Mouse (Mus musculus) testis, adult 10 weeks (tissue): Measurements from ENCODE around the gene Zfp473. TPM values are rescaled to one million over a fixed set of nuclear protein-coding genes. Genes with fewer than 3 reads are reported as not detected.

Experiments
- polyA plus RNA-seq: library from polyadenylated mRNA; stranded (reverse); fragments of 350-450 nt; fragmentation: Illumina TruSeq; extraction: RNeasy Lipid Tissue Mini Kit (QIAGEN cat#74804); gene quantifications from one replicate; pipeline ENCODE4 v1.2.3, GENCODE M21; 2014; ENCODE audit warnings: low read depth, low replicate concordance

Zfp473 gene
- 3.0 TPM for polyA plus RNA-seq

GRCm38 (mm10) chr7:44750950-44751349 lies at the start of gene Zfp473:
Gene Zfp473, minus strand, starts transcription at chr7:44751050.

GRCm38 (mm10) chr7:44748101-44749044 lies 2.5 kb downstream of the Zfp473 start, which contains the start of gene Vrk3:
Gene Vrk3, plus strand, starts transcription at chr7:44748413.

GRCm38 (mm10) chr7:44708574-44708973 lies 42.3 kb downstream of the Zfp473 start, which contains the start of gene Izumo2:
Gene Izumo2, plus strand, starts transcription at chr7:44708742.

Other genes with a start within 250 kb of the Zfp473 start
- gene Mybpc2, start 226.4 kb downstream of the Zfp473 start, polyA plus RNA-seq: not detected
- not detected for gene Spib, start 219.0 kb downstream of the Zfp473 start, polyA plus RNA-seq
- gene Pold1, start 202.2 kb downstream of the Zfp473 start, polyA plus RNA-seq: not detected
- 2.3 TPM for gene Nr1h2, start 197.1 kb downstream of the Zfp473 start, polyA plus RNA-seq
- gene Napsa, start 178.7 kb downstream of the Zfp473 start, polyA plus RNA-seq: not detected
- gene Kcnc3, start 160.4 kb downstream of the Zfp473 start, polyA plus RNA-seq: 0.08 TPM
- 0.07 TPM for gene Myh14, start 80.2 kb downstream of the Zfp473 start, polyA plus RNA-seq
- 343 TPM for gene Izumo2, start 42.3 kb downstream of the Zfp473 start, polyA plus RNA-seq
- 27.7 TPM for gene Vrk3, start 2.6 kb downstream of the Zfp473 start, polyA plus RNA-seq
- 15.5 TPM for gene Nup62, start 65.0 kb upstream of the Zfp473 start, polyA plus RNA-seq
- 11.4 TPM for gene Il4i1, start 65.3 kb upstream of the Zfp473 start, polyA plus RNA-seq
- gene Atf5, start 65.6 kb upstream of the Zfp473 start, polyA plus RNA-seq: 3.0 TPM
- 1.2 TPM for gene Akt1s1, start 97.9 kb upstream of the Zfp473 start, polyA plus RNA-seq
- 0.98 TPM for gene Tbc1d17, start 98.0 kb upstream of the Zfp473 start, polyA plus RNA-seq
- gene Pnkp, start 106.1 kb upstream of the Zfp473 start, polyA plus RNA-seq: 0.71 TPM
- gene Ptov1, start 118.7 kb upstream of the Zfp473 start, polyA plus RNA-seq: 0.32 TPM
- 2.0 TPM for gene Med25, start 141.7 kb upstream of the Zfp473 start, polyA plus RNA-seq
- gene Fuz, start 145.0 kb upstream of the Zfp473 start, polyA plus RNA-seq: 9.9 TPM
- 104 TPM for gene Ap2a1, start 178.4 kb upstream of the Zfp473 start, polyA plus RNA-seq
- gene Tsks, start 192.2 kb upstream of the Zfp473 start, polyA plus RNA-seq: 11.2 TPM
- 9.3 TPM for gene Cpt1c, start 223.8 kb upstream of the Zfp473 start, polyA plus RNA-seq
- gene Prmt1, start 235.5 kb upstream of the Zfp473 start, polyA plus RNA-seq: 8.0 TPM
- 18.4 TPM for gene Irf3, start 246.6 kb upstream of the Zfp473 start, polyA plus RNA-seq
- 1.5 TPM for gene Bcl2l12, start 247.7 kb upstream of the Zfp473 start, polyA plus RNA-seq